Mouse (Mus musculus) intestine, embryonic 15.5 days (tissue): ENCODE data around the gene Acot7. TPM values are rescaled to one million over a fixed set of nuclear protein-coding genes. Genes with fewer than 3 reads are reported as not detected.

ENCODE experiments used
- ATAC-seq: fragments of 200-750 bp; cut with Nextera tagmentation; 2 replicates; pipeline ENCODE4 v1.8.0; 2017; ENCODE audit warnings: moderate TSS enrichment, moderate library complexity
- H3K27ac ChIP-seq: fragments of 300-500 bp; sonication (generic); 2 replicates; pipeline ENCODE4 v1.5.1; 2015; ENCODE audit warnings: mild to moderate bottlenecking, inconsistent platforms
- H3K27me3 ChIP-seq: fragments of 300-500 bp; sonication (generic); replicated peaks from 2 replicates; pipeline ENCODE4 v1.6.1; 2015; ENCODE audit warnings: inconsistent platforms
- H3K36me3 ChIP-seq: fragments of 300-500 bp; sonication (generic); 2 replicates; pipeline ENCODE4 v1.6.1; 2015; ENCODE audit warnings: inconsistent platforms
- H3K4me1 ChIP-seq: fragments of 300-500 bp; sonication (generic); replicated peaks from 2 replicates; pipeline ENCODE4 v1.6.1; 2015; ENCODE audit warnings: inconsistent platforms
- H3K4me2 ChIP-seq: fragments of 300-500 bp; sonication (generic); replicated peaks from 2 replicates; pipeline ENCODE4 v1.6.1; 2015; ENCODE audit warnings: mild to moderate bottlenecking, inconsistent platforms
- H3K4me3 ChIP-seq: fragments of 300-500 bp; sonication (generic); replicated peaks from 2 replicates; pipeline ENCODE4 v1.5.1; 2015; ENCODE audit warnings: inconsistent platforms
- H3K9ac ChIP-seq: fragments of 300-500 bp; sonication (generic); 2 replicates; pipeline ENCODE4 v1.6.1; 2015; ENCODE audit warnings: inconsistent platforms
- H3K9me3 ChIP-seq: fragments of 300-500 bp; sonication (generic); 2 replicates; pipeline ENCODE4 v1.6.1; 2016; ENCODE audit warnings: inconsistent platforms
- WGBS: fragments of 180-500 bp; shearing (Covaris S2); methylation state at CpG from one replicate; pipeline ENCODE4 v1.1.7; 2015; 5-methylcytosine and 5-hydroxymethylcytosine counted together
- polyA plus RNA-seq: library from polyadenylated mRNA; unstranded; fragments of >200 nt; fragmentation: Nextera tagmentation; extraction: Ambion mirVana; gene quantifications from 2 replicates; pipeline ENCODE4 v1.2.1, GENCODE M21; 2015

Acot7 gene
- polyA plus RNA-seq, 1 experiment from 2014 or later, result 57.8 TPM

GRCm38 (mm10) chr4:152244545-152245522 lies 66.9 kb downstream of the Acot7 start:
- Histone ChIP-seq H3K36me3 (0 out of 2 replicates have a peak, but pooled peaks cover 3% of the 10 kb centered on the region), H3K4me2 (no peak overlapping the region), H3K27me3 (no peaks in the 10 kb centered on the region), H3K4me3 (no peak overlapping the region), H3K9me3 (no peaks in the 10 kb centered on the region), H3K9ac (no peak overlapping the region), H3K27ac (no peak overlapping the region), H3K4me1 (no peaks in the 10 kb centered on the region)
- no peak for ATAC-seq
- WGBS, result 81% methylated on average over 11 of the region's 11 CpGs

GRCm38 (mm10) chr4:152246011-152246410 lies 68.1 kb downstream of the Acot7 start:
- no peak overlapping the region for H3K27ac ChIP-seq
- no peak for ATAC-seq
- 87% methylated on average over 6 of the region's 6 CpGs for WGBS
- 0 out of 2 replicates have a peak, but pooled peaks cover 3% of the 10 kb centered on the region for H3K36me3 ChIP-seq
- H3K27me3 ChIP-seq, result no peaks in the 10 kb centered on the region
- no peak overlapping the region for H3K9ac ChIP-seq
- H3K9me3 ChIP-seq, result no peaks in the 10 kb centered on the region
- no peaks in the 10 kb centered on the region for H3K4me1 ChIP-seq
- no peak overlapping the region for H3K4me2 ChIP-seq
- no peak overlapping the region for H3K4me3 ChIP-seq

GRCm38 (mm10) chr4:152247195-152247594 lies 69.3 kb downstream of the Acot7 start:
- 0 out of 2 replicates have a peak, but pooled peaks cover 3% of the 10 kb centered on the region for H3K36me3 ChIP-seq
- ATAC-seq, result no peak
- H3K4me2 ChIP-seq, result no peak overlapping the region
- no peak overlapping the region for H3K27ac ChIP-seq
- no peaks in the 10 kb centered on the region for H3K9me3 ChIP-seq
- 66% methylated on average over 3 of the region's 3 CpGs for WGBS
- H3K4me3 ChIP-seq, result no peak overlapping the region
- H3K4me1 ChIP-seq, result no peaks in the 10 kb centered on the region
- H3K27me3 ChIP-seq, result no peaks in the 10 kb centered on the region
- no peak overlapping the region for H3K9ac ChIP-seq

- Histone ChIP-seq H3K9ac (no peak overlapping the region), H3K4me2 (no peak overlapping the region), H3K4me1 (no peaks in the 10 kb centered on the region), H3K9me3 (no peaks in the 10 kb centered on the region), H3K27me3 (no peaks in the 10 kb centered on the region), H3K36me3 (0 out of 2 replicates have a peak, but pooled peaks cover 3% of the 10 kb centered on the region), H3K27ac (no peak overlapping the region), H3K4me3 (no peak overlapping the region)
- no peak for ATAC-seq
- WGBS, result 89% methylated on average over 6 of the region's 6 CpGs
These were observed 72.7 kb downstream of the Acot7 start for GRCm38 (mm10) chr4:152250615-152251014.

- Histone ChIP-seq H3K4me2 (no peak overlapping the region), H3K27ac (no peak overlapping the region), H3K36me3 (0 out of 2 replicates have a peak, but pooled peaks cover 3% of the 10 kb centered on the region), H3K4me1 (no peaks in the 10 kb centered on the region), H3K9me3 (no peaks in the 10 kb centered on the region), H3K4me3 (no peak overlapping the region), H3K27me3 (no peaks in the 10 kb centered on the region), H3K9ac (no peak overlapping the region)
- ATAC-seq, result no peak; the same call in 1 of the 2 replicates
- WGBS, result 61% methylated on average over 9 of the region's 9 CpGs
These were observed 75.3 kb downstream of the Acot7 start for GRCm38 (mm10) chr4:152253183-152253759.

- Histone ChIP-seq H3K4me1 (no peaks in the 10 kb centered on the region), H3K9me3 (no peaks in the 10 kb centered on the region), H3K27me3 (no peaks in the 10 kb centered on the region), H3K4me3 (no peak overlapping the region), H3K27ac (no peak overlapping the region), H3K36me3 (0 out of 2 replicates have a peak, but pooled peaks cover 3% of the 10 kb centered on the region), H3K9ac (no peak overlapping the region), H3K4me2 (no peak overlapping the region)
- ATAC-seq, result no peak
- WGBS, result 46% methylated on average over 6 of the region's 6 CpGs
These were observed 79.1 kb downstream of the Acot7 start for GRCm38 (mm10) chr4:152257070-152257469.

GRCm38 (mm10) chr4:152260451-152260850 lies 82.5 kb downstream of the Acot7 start:
- Histone ChIP-seq H3K9ac (no peak overlapping the region), H3K27ac (no peak overlapping the region), H3K4me3 (no peak overlapping the region), H3K36me3 (0 out of 2 replicates have a peak, but pooled peaks cover 3% of the 10 kb centered on the region), H3K27me3 (no peaks in the 10 kb centered on the region), H3K9me3 (no peaks in the 10 kb centered on the region), H3K4me1 (peaks cover 19% of the 10 kb centered on the region), H3K4me2 (no peak overlapping the region)
- WGBS, result 86% methylated on average over 8 of the region's 8 CpGs
- no peak for ATAC-seq

GRCm38 (mm10) chr4:152262187-152262586 lies 84.3 kb downstream of the Acot7 start:
- Histone ChIP-seq H3K27me3 (no peaks in the 10 kb centered on the region), H3K36me3 (0 out of 2 replicates have a peak, but pooled peaks cover 3% of the 10 kb centered on the region), H3K4me1 (peaks cover 19% of the 10 kb centered on the region), H3K4me3 (no peak overlapping the region), H3K9me3 (no peaks in the 10 kb centered on the region), H3K4me2 (no peak overlapping the region), H3K9ac (no peak overlapping the region), H3K27ac (no peak overlapping the region)
- 63% methylated on average over 9 of the region's 9 CpGs for WGBS
- no peak for ATAC-seq

GRCm38 (mm10) chr4:152263089-152263488 lies 85.2 kb downstream of the Acot7 start:
- no peak for ATAC-seq
- no peak overlapping the region for H3K9ac ChIP-seq
- 0 out of 2 replicates have a peak, but pooled peaks cover 3% of the 10 kb centered on the region for H3K36me3 ChIP-seq
- H3K27me3 ChIP-seq, result no peaks in the 10 kb centered on the region
- no peak overlapping the region for H3K27ac ChIP-seq
- H3K9me3 ChIP-seq, result no peaks in the 10 kb centered on the region
- no peak overlapping the region for H3K4me3 ChIP-seq
- peaks cover 19% of the 10 kb centered on the region for H3K4me1 ChIP-seq
- 57% methylated on average over 9 of the region's 9 CpGs for WGBS
- H3K4me2 ChIP-seq, result no peak overlapping the region

- Histone ChIP-seq H3K27me3 (no peaks in the 10 kb centered on the region), H3K4me2 (no peak overlapping the region), H3K4me3 (no peak overlapping the region), H3K36me3 (0 out of 2 replicates have a peak, but pooled peaks cover 3% of the 10 kb centered on the region), H3K4me1 (peaks cover 19% of the 10 kb centered on the region), H3K9me3 (no peaks in the 10 kb centered on the region), H3K27ac (no peak overlapping the region), H3K9ac (no peak overlapping the region)
- 38% methylated on average over 10 of the region's 10 CpGs for WGBS
- peak; percentile 82 for ATAC-seq
These were observed 85.7 kb downstream of the Acot7 start for GRCm38 (mm10) chr4:152263512-152264176.

GRCm38 (mm10) chr4:152264177-152264530 lies 86.2 kb downstream of the Acot7 start:
- H3K27ac ChIP-seq, result no peak overlapping the region
- H3K36me3 ChIP-seq, result 0 out of 2 replicates have a peak, but pooled peaks cover 3% of the 10 kb centered on the region
- no peaks in the 10 kb centered on the region for H3K27me3 ChIP-seq
- 48% methylated on average over 4 of the region's 4 CpGs for WGBS
- H3K4me2 ChIP-seq, result no peak overlapping the region
- no peaks in the 10 kb centered on the region for H3K9me3 ChIP-seq
- H3K9ac ChIP-seq, result no peak overlapping the region
- peaks cover 19% of the 10 kb centered on the region for H3K4me1 ChIP-seq
- no peak overlapping the region for H3K4me3 ChIP-seq
- peak; percentile 24 for ATAC-seq
